Mouse (Mus musculus) kidney, adult 10 weeks (tissue): ENCODE measurements around the gene Gm13277. TPM values are rescaled to one million over a fixed set of nuclear protein-coding genes. Genes with fewer than 3 reads are reported as not detected.

Source experiments
- polyA plus RNA-seq: library from polyadenylated mRNA; stranded (reverse); fragments of 350-450 nt; fragmentation: Illumina TruSeq; extraction: RNeasy Lipid Tissue Mini Kit (QIAGEN cat#74804); gene quantifications from one replicate; pipeline ENCODE4 v1.2.3, GENCODE M21; 2014; ENCODE audit warnings: low read depth, low replicate concordance

The Gm13277 gene
- polyA plus RNA-seq, 1 experiment from 2014 or later = not detected

Other genes starting within 250 kb of the Gm13277 start
- not detected for gene Ifna15, start 230.4 kb upstream of the Gm13277 start, polyA plus RNA-seq
- not detected for gene Ifna14, start 216.8 kb upstream of the Gm13277 start, polyA plus RNA-seq
- not detected for gene Ifna9, start 196.2 kb upstream of the Gm13277 start, polyA plus RNA-seq
- gene Ifna12, start 185.3 kb upstream of the Gm13277 start, polyA plus RNA-seq = not detected
- not detected for gene C87499, start 154.2 kb upstream of the Gm13277 start, polyA plus RNA-seq
- not detected for gene Ifna13, start 144.2 kb upstream of the Gm13277 start, polyA plus RNA-seq
- not detected for gene Ifna16, start 111.7 kb upstream of the Gm13277 start, polyA plus RNA-seq
- gene Ifna2, start 104.7 kb upstream of the Gm13277 start, polyA plus RNA-seq = not detected
- gene Ifnab, start 97.3 kb upstream of the Gm13277 start, polyA plus RNA-seq = not detected
- not detected for gene Gm26566, start 66.8 kb upstream of the Gm13277 start, polyA plus RNA-seq
- gene Klhl9, start 66.2 kb upstream of the Gm13277 start, polyA plus RNA-seq = 132 TPM
- gene Gm13271, start 33.8 kb upstream of the Gm13277 start, polyA plus RNA-seq = not detected
- not detected for gene Gm13283, start 28.5 kb upstream of the Gm13277 start, polyA plus RNA-seq
- gene Gm13290, start 14.8 kb upstream of the Gm13277 start, polyA plus RNA-seq = not detected
- gene Gm13289, start 11.7 kb upstream of the Gm13277 start, polyA plus RNA-seq = not detected
- not detected for gene Gm13272, start 8.8 kb upstream of the Gm13277 start, polyA plus RNA-seq
- not detected for gene Ifnz, start 6.5 kb upstream of the Gm13277 start, polyA plus RNA-seq
- gene Gm13276, start 2.9 kb upstream of the Gm13277 start, polyA plus RNA-seq = not detected
- gene Gm13278, start 2.9 kb downstream of the Gm13277 start, polyA plus RNA-seq = not detected
- not detected for gene Gm13275, start 5.9 kb downstream of the Gm13277 start, polyA plus RNA-seq
- gene Gm13279, start 8.8 kb downstream of the Gm13277 start, polyA plus RNA-seq = not detected
- gene Gm13285, start 11.0 kb downstream of the Gm13277 start, polyA plus RNA-seq = not detected
- not detected for gene Gm13287, start 14.6 kb downstream of the Gm13277 start, polyA plus RNA-seq
- gene Gm13288, start 16.9 kb downstream of the Gm13277 start, polyA plus RNA-seq = not detected
- gene Ifna7, start 27.6 kb downstream of the Gm13277 start, polyA plus RNA-seq = not detected
- not detected for gene Ifna11, start 31.3 kb downstream of the Gm13277 start, polyA plus RNA-seq
- not detected for gene Ifna6, start 38.8 kb downstream of the Gm13277 start, polyA plus RNA-seq
- gene Ifna5, start 46.9 kb downstream of the Gm13277 start, polyA plus RNA-seq = not detected
- not detected for gene Ifna4, start 53.2 kb downstream of the Gm13277 start, polyA plus RNA-seq
- gene Ifna1, start 61.5 kb downstream of the Gm13277 start, polyA plus RNA-seq = not detected
- not detected for gene Ifne, start 91.6 kb downstream of the Gm13277 start, polyA plus RNA-seq